Mouse (Mus musculus): ENCODE results near the gene Cltb.

DNA sequence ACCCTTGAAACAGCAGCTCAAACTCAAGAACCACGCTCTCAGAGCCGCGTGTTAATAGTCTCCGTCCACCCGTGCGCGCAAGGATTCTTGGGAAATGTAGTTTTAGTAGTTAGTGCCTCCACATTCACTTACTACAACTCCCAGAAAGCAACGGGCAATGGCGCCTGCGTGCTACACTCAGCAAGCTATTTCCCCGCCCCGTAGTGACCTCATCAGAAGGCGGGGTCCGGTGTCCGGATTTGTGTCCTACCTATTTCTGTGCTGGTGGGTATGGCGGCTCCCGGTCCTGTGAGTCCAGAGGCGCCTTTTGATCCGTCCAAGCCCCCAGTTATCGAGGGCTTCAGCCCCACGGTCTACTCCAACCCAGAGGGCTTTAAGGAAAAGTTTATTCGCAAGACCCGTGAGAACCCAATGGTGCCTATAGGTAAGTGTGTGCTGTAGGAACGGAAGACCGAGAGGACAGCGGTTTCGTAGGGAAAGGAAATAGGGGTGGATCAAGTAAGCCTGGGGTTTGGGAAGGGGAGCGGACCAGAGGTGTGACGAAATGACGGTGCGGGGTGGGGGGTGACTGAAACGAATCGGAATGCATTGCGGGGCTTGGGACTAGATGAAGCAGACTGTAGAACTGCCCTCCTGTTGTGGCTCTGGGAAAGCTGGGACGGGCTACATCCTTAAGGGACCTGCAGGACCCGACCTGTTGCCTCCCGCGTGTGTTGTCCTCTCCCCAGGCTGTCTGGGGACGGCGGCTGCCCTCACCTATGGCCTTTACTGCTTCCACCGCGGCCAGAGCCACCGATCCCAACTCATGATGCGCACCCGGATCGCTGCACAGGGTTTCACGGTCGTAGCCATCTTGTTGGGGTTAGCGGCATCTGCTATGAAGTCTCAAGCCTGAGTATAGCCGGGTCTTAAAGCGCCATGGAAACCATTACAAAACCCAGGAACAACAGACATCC, 20.9 kb downstream of the Cltb start, which contains the start of the genes Nop16 and Higd2a:
- TF ChIP-seq CTCF (IDR thresholded peaks at IDR 0.05; ENCODE audit: low read depth, low read length) (no peak), POLR2A (IDR thresholded peaks at IDR 0.05; ENCODE audit: extremely low read depth, insufficient read depth, low read length) (peak; percentile 64)

All from liver, adult 2 months (tissue).